Mouse (Mus musculus): ENCODE measurements at regions not wholly inside any gene's neighbourhood (a gene's known extent, or its start where the extent isn't known, plus 50 kb on each side); places are given as distances from the start of the nearest gene placed in this dataset.

GRCm38 (mm10) chr13:107094976-107095716 lies 73.2 kb upstream of the Kif2a start (continued):
- TF ChIP-seq USF1 (IDR thresholded peaks at IDR 0.05; ENCODE audit: low read depth, low read length), result no peak
- TF ChIP-seq SMC3 (IDR thresholded peaks at IDR 0.05; ENCODE audit: low read depth, low read length), result no peak
- no peak for TF ChIP-seq POLR2A (IDR thresholded peaks at IDR 0.05; ENCODE audit: control insufficient read depth in 1 of 2, insufficient read depth in 1 of 2, low read depth in 1 of 2, low read length in 2 of 2, poor library complexity in 1 of 2)
- peak; percentile 92 for TF ChIP-seq JUND (IDR thresholded peaks at IDR 0.05; ENCODE audit: low read depth, low read length)
- TF ChIP-seq MAX (IDR thresholded peaks at IDR 0.05; ENCODE audit: low read length), result no peak
- no peak for TF ChIP-seq BHLHE40 (IDR thresholded peaks at IDR 0.05; ENCODE audit: borderline replicate concordance, low read depth, low read length)
- no peak for TF ChIP-seq KAT2A (conservative IDR thresholded peaks at IDR 0.05; ENCODE audit: low read depth, low read length)
- no peak for TF ChIP-seq MXI1 (IDR thresholded peaks at IDR 0.05; ENCODE audit: low read depth, low read length)
- no peak for TF ChIP-seq GABPA (IDR thresholded peaks at IDR 0.05; ENCODE audit: low read depth, low read length)
- no peak for TF ChIP-seq E2F4 (IDR thresholded peaks at IDR 0.05; ENCODE audit: borderline replicate concordance, low read depth, low read length)
- no peak for TF ChIP-seq USF2 (IDR thresholded peaks at IDR 0.05; ENCODE audit: borderline replicate concordance in 1 of 2, insufficient read depth in 1 of 2, low read depth in 1 of 2, low read length in 2 of 2)
- TF ChIP-seq SIN3A (IDR thresholded peaks at IDR 0.05; ENCODE audit: low read length), result no peak
- no peak for TF ChIP-seq MAZ (IDR thresholded peaks at IDR 0.05; ENCODE audit: low read depth, low read length)
- no peak for TF ChIP-seq NRF1 (IDR thresholded peaks at IDR 0.05; ENCODE audit: insufficient read depth, low read depth, low read length, poor library complexity, severe bottlenecking)
- TF ChIP-seq TCF12 (IDR thresholded peaks at IDR 0.05; ENCODE audit: low read depth, low read length), result peak; percentile 71
- no peak for TF ChIP-seq MEF2A (IDR thresholded peaks at IDR 0.05; ENCODE audit: extremely low read depth, insufficient replicate concordance, low read depth, low read length, poor library complexity, severe bottlenecking)
- TF ChIP-seq UBTF (IDR thresholded peaks at IDR 0.05; ENCODE audit: borderline replicate concordance, insufficient read depth, low read depth, low read length), result no peak
- no peak for TF ChIP-seq RAD21 (IDR thresholded peaks at IDR 0.05; ENCODE audit: low read depth, low read length)
- TF ChIP-seq NELFE (IDR thresholded peaks at IDR 0.05; ENCODE audit: low read depth, low read length), result no peak
- TF ChIP-seq RCOR1 (IDR thresholded peaks at IDR 0.05; ENCODE audit: low read depth, low read length), result no peak

- Histone ChIP-seq H3K36me3 (ENCODE audit: control insufficient read depth in 1 of 2, insufficient read depth in 2 of 2, low read length in 2 of 2) (peaks cover 0 to 15% of the 10 kb centered on the region in 2 experiments; a peak in 2 of 4 replicates), H3K4me1 (ENCODE audit: control insufficient read depth in 1 of 2, insufficient read depth in 2 of 2, low read length in 2 of 2) (peaks cover 2 to 21% of the 10 kb centered on the region in 2 experiments; a peak in 3 of 4 replicates), H3K4me3 (ENCODE audit: control insufficient read depth in 1 of 2, insufficient read depth in 1 of 2, low read depth in 2 of 2, low read length in 2 of 2) (no peak overlapping the region), H3K27me3 (ENCODE audit: control insufficient read depth in 1 of 2, insufficient read depth in 2 of 2, low read length in 2 of 2) (no peaks in the 10 kb centered on the region), H3K79me2 (ENCODE audit: control insufficient read depth, insufficient read depth, low read length, poor library complexity) (no peaks in the 10 kb centered on the region), H3K9ac (ENCODE audit: control insufficient read depth, low read depth, low read length, poor library complexity, severe bottlenecking) (no peak overlapping the region), H3K9me3 (replicated peaks; ENCODE audit: insufficient read depth, low read length) (no peaks in the 10 kb centered on the region), H3K27ac (ENCODE audit: control insufficient read depth, low read depth, low read length) (no peak overlapping the region)
- no peak for DNase-seq (ENCODE audit: low read depth, low spot score)
- TF ChIP-seq POLR2AphosphoS5 (IDR thresholded peaks at IDR 0.05; ENCODE audit: borderline replicate concordance, low read depth, low read length) (no peak), ZMIZ1 (IDR thresholded peaks at IDR 0.05; ENCODE audit: low read depth, low read length) (no peak), MAZ (IDR thresholded peaks at IDR 0.05; ENCODE audit: low read depth, low read length) (no peak), GATA1 (IDR thresholded peaks at IDR 0.05; ENCODE audit: low read depth, low read length) (no peak), USF1 (IDR thresholded peaks at IDR 0.05; ENCODE audit: low read depth, low read length) (no peak), RAD21 (IDR thresholded peaks at IDR 0.05; ENCODE audit: low read depth, low read length) (no peak)
These were observed 72.6 kb upstream of the Kif2a start for GRCm38 (mm10) chr13:107094487-107094886.
